Mouse (Mus musculus): ENCODE measurements around the gene Rnf7. TPM values are rescaled to one million over a fixed set of nuclear protein-coding genes. Genes with fewer than 3 reads are reported as not detected.
"Not testable (repeated sequence)": the region's sequence is repeated elsewhere in the genome, so short reads cannot be mapped to it uniquely, and the experiment has no call there.

Rnf7 gene
- polyA plus RNA-seq, 1 experiment from 2014 or later, result 233 TPM

- WGBS, result 63% methylated on average over 17 of the region's 17 CpGs
- H3K9me3 ChIP-seq, result no peaks in the 10 kb centered on the region
- no peak for ATAC-seq (ENCODE audit: insufficient number of reproducible peaks, insufficient read depth, low FRiP score, low TSS enrichment, low read depth)
These were observed 25.8 kb upstream of the Rnf7 start for GRCm38 (mm10) chr9:96504116-96504895.

DNA sequence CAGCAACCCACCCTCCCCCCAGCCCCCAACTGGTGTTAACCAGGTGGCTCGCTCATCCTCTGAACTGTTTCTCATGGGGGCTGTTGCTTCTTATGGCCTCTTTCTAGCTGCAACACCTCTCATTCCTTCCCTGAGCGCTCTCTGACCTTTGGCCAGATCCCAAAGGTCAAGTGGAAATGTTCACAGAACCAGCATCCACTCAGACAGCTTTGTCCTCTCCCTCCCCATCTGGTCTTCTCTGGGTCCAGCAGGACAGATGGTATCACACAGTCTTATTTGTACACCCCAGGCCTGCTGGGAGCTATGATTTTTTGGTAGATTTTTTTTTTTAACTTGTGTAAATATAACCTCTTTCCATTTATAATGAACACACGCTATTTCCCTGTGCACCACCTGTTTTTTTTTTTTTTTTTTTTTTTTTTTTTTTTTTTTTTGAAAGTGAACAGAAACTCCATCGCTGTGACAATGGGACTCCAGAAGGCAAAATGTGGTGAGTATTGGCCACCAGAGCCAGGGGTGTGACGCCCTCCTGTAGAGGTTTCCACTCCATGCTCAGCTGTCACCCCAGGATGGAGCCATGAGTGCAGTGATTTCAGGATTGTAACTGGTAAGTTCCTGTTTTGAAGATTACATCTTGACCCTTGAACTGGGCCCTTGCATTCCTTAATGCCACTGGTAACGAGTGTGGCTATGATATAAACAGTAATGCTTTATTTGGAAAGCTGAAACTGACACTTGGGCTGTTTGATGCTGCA is 24.6 kb upstream of the Rnf7 start:
- Histone ChIP-seq H3K27me3 (no peaks in the 10 kb centered on the region), H3K9ac (no peak overlapping the region), H3K4me2 (no peak overlapping the region), H3K36me3 (no peaks in the 10 kb centered on the region), H3K27ac (no peak overlapping the region), H3K4me1 (peaks cover 22% of the 10 kb centered on the region), H3K4me3 (no peak overlapping the region), H3K9me3 (no peaks in the 10 kb centered on the region)
- no peak for ATAC-seq (ENCODE audit: insufficient number of reproducible peaks, insufficient read depth, low FRiP score, low TSS enrichment, low read depth)
- WGBS, result 76% methylated on average over 6 of the region's 6 CpGs

More at GRCm38 (mm10) chr9:96504116-96504895, 25.8 kb upstream of the Rnf7 start:
- Histone ChIP-seq H3K4me3 (no peak overlapping the region), H3K27me3 (no peaks in the 10 kb centered on the region), H3K9ac (no peak overlapping the region), H3K4me2 (no peak overlapping the region), H3K4me1 (peaks cover 22% of the 10 kb centered on the region), H3K36me3 (no peaks in the 10 kb centered on the region), H3K27ac (no peak overlapping the region)

GRCm38 (mm10) chr9:96501217-96501616 is 22.7 kb upstream of the Rnf7 start:
- no peak for ATAC-seq (ENCODE audit: insufficient number of reproducible peaks, insufficient read depth, low FRiP score, low TSS enrichment, low read depth)
- Histone ChIP-seq H3K9ac (no peak overlapping the region), H3K4me2 (no peak overlapping the region), H3K9me3 (no peaks in the 10 kb centered on the region), H3K4me3 (no peak overlapping the region), H3K27me3 (no peaks in the 10 kb centered on the region), H3K27ac (no peak overlapping the region), H3K36me3 (no peaks in the 10 kb centered on the region), H3K4me1 (peaks cover 20% of the 10 kb centered on the region)
- 59% methylated on average over 7 of the region's 7 CpGs for WGBS

DNA sequence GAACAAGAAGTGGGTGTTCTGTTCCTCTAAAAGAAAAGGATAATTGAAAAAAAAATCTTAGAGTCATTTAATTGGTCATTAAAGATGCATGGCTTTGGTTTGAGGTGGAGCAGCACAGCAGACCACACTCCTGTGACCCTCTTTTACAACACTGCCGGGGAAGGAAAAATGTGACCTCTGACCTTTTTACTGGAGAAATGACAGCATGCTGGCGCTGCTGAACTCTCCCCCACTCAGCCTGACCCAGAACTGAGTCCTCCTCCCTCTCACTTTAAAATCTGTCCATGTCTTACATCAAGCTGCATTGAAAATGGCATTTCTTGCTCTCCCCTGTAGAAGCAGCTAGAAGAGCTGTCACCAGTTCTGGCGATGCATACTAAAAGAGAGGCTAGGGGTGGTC is 14.7 kb upstream of the Rnf7 start:
- no peak overlapping the region for H3K4me2 ChIP-seq
- H3K36me3 ChIP-seq, result no peaks in the 10 kb centered on the region
- no peak for ATAC-seq (ENCODE audit: insufficient number of reproducible peaks, insufficient read depth, low FRiP score, low TSS enrichment, low read depth)

DNA sequence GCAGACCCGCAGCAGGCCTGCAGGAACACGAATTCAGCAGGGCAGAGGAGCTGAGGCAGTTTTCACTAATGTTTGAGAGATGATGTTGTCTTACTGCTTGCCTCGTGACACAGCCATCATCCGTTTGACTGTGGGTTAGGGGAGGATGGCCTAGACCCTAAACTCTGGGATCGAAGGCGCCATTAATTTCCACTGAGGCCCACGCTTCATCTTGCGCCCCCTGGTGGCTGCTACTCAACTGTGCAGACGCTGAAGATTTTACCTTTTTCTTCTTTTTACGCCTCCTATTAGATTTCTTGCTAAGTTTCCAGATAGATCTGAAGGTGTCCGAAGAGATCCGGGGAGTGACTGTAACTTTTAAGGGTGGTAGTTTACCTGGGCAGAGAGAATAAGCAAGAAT is 13.3 kb upstream of the Rnf7 start:
- Histone ChIP-seq H3K9ac (no peak overlapping the region), H3K9me3 (no peaks in the 10 kb centered on the region), H3K4me2 (0 out of 2 replicates have a peak overlapping the region, but pooled peaks have one; percentile 16), H3K36me3 (no peaks in the 10 kb centered on the region), H3K27me3 (no peaks in the 10 kb centered on the region), H3K4me1 (no peaks in the 10 kb centered on the region), H3K27ac (no peak overlapping the region), H3K4me3 (no peak overlapping the region)
- no peak for ATAC-seq (ENCODE audit: insufficient number of reproducible peaks, insufficient read depth, low FRiP score, low TSS enrichment, low read depth)
- 35% methylated on average over 12 of the region's 12 CpGs for WGBS

More for the DNA sequence above, 14.7 kb upstream of the Rnf7 start:
- Histone ChIP-seq H3K4me1 (no peaks in the 10 kb centered on the region), H3K27ac (no peak overlapping the region), H3K27me3 (no peaks in the 10 kb centered on the region), H3K9me3 (no peaks in the 10 kb centered on the region), H3K9ac (no peak overlapping the region), H3K4me3 (no peak overlapping the region)
- 26% methylated on average over 3 of the region's 3 CpGs for WGBS

GRCm38 (mm10) chr9:96487869-96488268 is 9.4 kb upstream of the Rnf7 start:
- H3K4me1 ChIP-seq, result not testable (repeated sequence)

GRCm38 (mm10) chr9:96483648-96484047 is 5.2 kb upstream of the Rnf7 start:
- no peak overlapping the region for H3K4me2 ChIP-seq
- H3K27ac ChIP-seq, result no peak overlapping the region
- ATAC-seq (ENCODE audit: insufficient number of reproducible peaks, insufficient read depth, low FRiP score, low TSS enrichment, low read depth), result no peak
- no peak overlapping the region for H3K9ac ChIP-seq
- H3K4me1 ChIP-seq, result no peaks in the 10 kb centered on the region
- no peaks in the 10 kb centered on the region for H3K27me3 ChIP-seq
- 66% methylated on average over 2 of the region's 2 CpGs for WGBS
- H3K9me3 ChIP-seq, result no peaks in the 10 kb centered on the region
- no peaks in the 10 kb centered on the region for H3K36me3 ChIP-seq
- no peak overlapping the region for H3K4me3 ChIP-seq

More at GRCm38 (mm10) chr9:96487869-96488268, 9.4 kb upstream of the Rnf7 start:
- not testable (repeated sequence) for H3K27me3 ChIP-seq; H3K4me3 ChIP-seq; ATAC-seq (ENCODE audit: insufficient number of reproducible peaks, insufficient read depth, low FRiP score, low TSS enrichment, low read depth); H3K36me3 ChIP-seq; H3K4me2 ChIP-seq; H3K9ac ChIP-seq; H3K27ac ChIP-seq; H3K9me3 ChIP-seq
- 93% methylated on average over 5 of the region's 5 CpGs for WGBS

DNA sequence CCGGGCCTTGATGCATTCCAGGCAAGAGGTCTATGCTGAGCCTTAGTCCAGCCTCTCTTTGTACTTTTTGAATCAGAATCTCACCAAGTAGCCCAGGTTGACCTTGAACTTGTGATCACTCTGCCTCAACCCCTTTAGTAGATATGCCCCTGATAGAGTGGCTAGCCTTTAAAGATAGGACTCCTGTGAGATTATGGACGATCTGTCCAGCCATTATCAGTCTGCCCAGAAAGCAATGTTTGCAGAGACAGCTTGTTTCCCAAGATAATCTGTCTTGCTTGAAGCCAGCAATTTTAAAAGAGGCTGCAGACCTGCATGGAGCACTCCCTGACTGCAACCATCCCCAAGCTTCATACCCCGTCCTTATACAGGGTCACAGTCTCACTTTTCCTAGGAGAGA is 4.6 kb upstream of the Rnf7 start:
- no peak for ATAC-seq (ENCODE audit: insufficient number of reproducible peaks, insufficient read depth, low FRiP score, low TSS enrichment, low read depth)

GRCm38 (mm10) chr9:96472356-96472755 is 6.1 kb downstream of the Rnf7 start:
- H3K4me2 ChIP-seq, result no peak overlapping the region
- H3K27me3 ChIP-seq, result no peaks in the 10 kb centered on the region
- no peaks in the 10 kb centered on the region for H3K9me3 ChIP-seq
- WGBS, result 39% methylated on average over 3 of the region's 3 CpGs
- no peak for ATAC-seq (ENCODE audit: insufficient number of reproducible peaks, insufficient read depth, low FRiP score, low TSS enrichment, low read depth)
- no peak overlapping the region for H3K4me3 ChIP-seq
- peak overlapping the region; percentile 60 for H3K27ac ChIP-seq
- H3K36me3 ChIP-seq, result peaks cover 35% of the 10 kb centered on the region
- H3K4me1 ChIP-seq, result peaks cover 21% of the 10 kb centered on the region
- H3K9ac ChIP-seq, result no peak overlapping the region

More for the DNA sequence above, 4.6 kb upstream of the Rnf7 start:
- no peak overlapping the region for H3K4me3 ChIP-seq
- H3K4me2 ChIP-seq, result no peak overlapping the region
- H3K27ac ChIP-seq, result no peak overlapping the region
- no peaks in the 10 kb centered on the region for H3K36me3 ChIP-seq
- 71% methylated on average over 3 of the region's 3 CpGs for WGBS
- H3K27me3 ChIP-seq, result no peaks in the 10 kb centered on the region
- no peaks in the 10 kb centered on the region for H3K4me1 ChIP-seq
- H3K9me3 ChIP-seq, result no peaks in the 10 kb centered on the region
- H3K9ac ChIP-seq, result no peak overlapping the region

- H3K9me3 ChIP-seq; H3K27me3 ChIP-seq; H3K4me3 ChIP-seq; ATAC-seq (ENCODE audit: insufficient number of reproducible peaks, insufficient read depth, low FRiP score, low TSS enrichment, low read depth); H3K4me2 ChIP-seq; H3K27ac ChIP-seq; H3K9ac ChIP-seq: not testable (repeated sequence)
- H3K4me1 ChIP-seq, result peaks cover 15% of the 10 kb centered on the region
- 86% methylated on average over 4 of the region's 4 CpGs for WGBS
- H3K36me3 ChIP-seq, result peaks cover 42% of the 10 kb centered on the region
These were observed 6.8 kb downstream of the Rnf7 start for GRCm38 (mm10) chr9:96471681-96472080.

GRCm38 (mm10) chr9:96470266-96470974 is 8.1 kb downstream of the Rnf7 start:
- ATAC-seq (ENCODE audit: insufficient number of reproducible peaks, insufficient read depth, low FRiP score, low TSS enrichment, low read depth), result no peak
- H3K27ac ChIP-seq, result no peak overlapping the region
- H3K4me1 ChIP-seq, result peaks cover 9% of the 10 kb centered on the region
- 93% methylated on average over 8 of the region's 8 CpGs for WGBS
- no peaks in the 10 kb centered on the region for H3K27me3 ChIP-seq
- no peaks in the 10 kb centered on the region for H3K9me3 ChIP-seq
- peaks cover 44% of the 10 kb centered on the region for H3K36me3 ChIP-seq
- no peak overlapping the region for H3K4me2 ChIP-seq
- no peak overlapping the region for H3K9ac ChIP-seq
- no peak overlapping the region for H3K4me3 ChIP-seq
